Mouse (Mus musculus) neural tube, embryonic 14.5 days (tissue): ENCODE data around the gene Stn1. TPM values are rescaled to one million over a fixed set of nuclear protein-coding genes. Genes with fewer than 3 reads are reported as not detected.

Experiments used
- polyA plus RNA-seq: library from polyadenylated mRNA; unstranded; fragments of >200 nt; fragmentation: Nextera tagmentation; extraction: Ambion mirVana; gene quantifications from 2 replicates; pipeline ENCODE4 v1.2.1, GENCODE M21; 2014

Gene Stn1
- polyA plus RNA-seq, 1 experiment from 2014 or later, result 26.0 TPM

Other genes starting within 250 kb of the Stn1 start
- 2.1 and 3.5 TPM in 2 replicates for gene Sh3pxd2a, start 73.1 kb downstream of the Stn1 start, polyA plus RNA-seq
- 12.0 and 12.5 TPM in 2 replicates for gene Slk, start 42.2 kb upstream of the Stn1 start, polyA plus RNA-seq
- gene Col17a1, start 154.6 kb upstream of the Stn1 start, polyA plus RNA-seq, result 0.37 TPM in 2 replicates
- 165 and 187 TPM in 2 replicates for gene Sfr1, start 194.2 kb upstream of the Stn1 start, polyA plus RNA-seq